Comparison of ENCODE assay signal across 15 mouse cellular contexts in the genomic region with DNA sequence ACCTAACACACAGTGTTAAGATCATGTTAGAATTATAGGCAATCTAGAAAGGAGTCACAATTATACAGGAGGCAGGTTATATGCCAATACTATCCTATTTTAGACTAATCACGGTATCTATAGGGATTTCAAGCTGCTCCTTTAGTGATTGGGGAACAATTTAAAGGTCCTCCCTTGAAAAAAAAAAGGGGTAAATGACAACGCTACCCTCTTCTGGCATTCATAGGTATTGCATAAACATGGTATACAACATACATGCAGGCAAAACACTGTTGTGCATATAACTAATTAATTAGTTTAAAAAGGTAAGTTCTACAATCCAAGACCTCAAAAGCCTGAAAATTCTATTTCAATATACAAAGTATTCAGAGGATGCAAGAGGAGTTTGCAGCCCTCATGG.
DNase-seq lines count a peak whose midpoint lies in the region; ATAC-seq lines count a peak whose summit lies in the region.
"Had no signal": no experiment of that assay in that cellular context is flagged by ENCODE, and none has a peak within 500 bp of the region (broad histone marks: within the 10 kb centered on the region; RNA-seq: fewer than 3 reads in every experiment).

No protein-coding gene starts in this region.

- H3K4me3 ChIP-seq in kidney, embryonic 15.5 days (replicated peaks), result no peak overlapping the region
- H3K4me3 ChIP-seq: megakaryocyte, embryonic 14.5 days; neural tube, embryonic 15.5 days had no signal

- H3K36me3 ChIP-seq in kidney, embryonic 15.5 days, result no peaks in the 10 kb centered on the region
- H3K36me3 ChIP-seq: neural tube, embryonic 15.5 days had no signal

- H3K27ac ChIP-seq in kidney, embryonic 15.5 days, result no peak overlapping the region
- H3K27ac ChIP-seq: neural tube, embryonic 15.5 days had no signal

- no peak overlapping the region for H3K9ac ChIP-seq in kidney, embryonic 15.5 days
- H3K9ac ChIP-seq: neural tube, embryonic 15.5 days had no signal

- no peaks in the 10 kb centered on the region for H3K9me3 ChIP-seq in kidney, embryonic 15.5 days (replicated peaks)
- H3K9me3 ChIP-seq: neural tube, embryonic 15.5 days had no signal

- DNase-seq in embryo, embryonic 10 days (ENCODE audit: low spot score), result peak; percentile 12
- DNase-seq in embryo, embryonic 11 days, result no peak
- peak; percentile 25 for DNase-seq in lung, postnatal 10 days
- no peak for DNase-seq in lung, adult 18-20 months
- peak; percentile 44 for DNase-seq in T-cell, adult 2 months (ENCODE audit: low spot score)
- peak; percentile 25 for DNase-seq in retina, postnatal 1 day
- DNase-seq in right cerebral cortex, postnatal 4 days, result no peak
- DNase-seq: adrenal gland, postnatal 14 days; cerebellum, postnatal 25 days; gastrocnemius, postnatal 10 days; kidney, postnatal 10 days; left cerebral cortex, postnatal 4 days had no signal

- ATAC-seq in kidney, embryonic 15.5 days (replicated peaks; ENCODE audit: low FRiP score), result no peak

- WGBS in kidney, embryonic 15.5 days, result 67% methylated on average over 2 of the region's 2 CpGs

- H3K4me2 ChIP-seq in kidney, embryonic 15.5 days, result no peak overlapping the region
- H3K4me2 ChIP-seq: neural tube, embryonic 15.5 days had no signal

- no peaks in the 10 kb centered on the region for H3K4me1 ChIP-seq in kidney, embryonic 15.5 days
- H3K4me1 ChIP-seq: neural tube, embryonic 15.5 days had no signal

- H3K27me3 ChIP-seq in kidney, embryonic 15.5 days, result no peaks in the 10 kb centered on the region
- H3K27me3 ChIP-seq: neural tube, embryonic 15.5 days had no signal

Comparison
In these comparisons a context has a peak if more than half of its experiments do, and no peak if none do; other contexts are left out.
1. DNase-seq: peak in embryo, embryonic 10 days (single experiment), lung, postnatal 10 days (single experiment), T-cell, adult 2 months (single experiment) and retina, postnatal 1 day (single experiment); none in embryo, embryonic 11 days (single experiment), lung, adult 18-20 months (0 of 2) and right cerebral cortex, postnatal 4 days (single experiment).